Mouse (Mus musculus) G1E (cell line): ENCODE data around the gene Ckap2l. TPM values are rescaled to one million over a fixed set of nuclear protein-coding genes. Genes with fewer than 3 reads are reported as not detected.

ENCODE experiments used
- ATAC-seq: 2 replicates; pipeline ENCODE4 v1.8.0; 2016; ENCODE audit warnings: mild to moderate bottlenecking; ENCODE audit not compliant: insufficient number of reproducible peaks, poor library complexity, low FRiP score, severe bottlenecking; ENCODE audit errors: extremely low read depth
- DNase-seq: peaks from one replicate; pipeline ENCODE4 v3.0.0; 2012; ENCODE audit warnings: low spot score
- H3K27me3 ChIP-seq: 2 replicates; pipeline ENCODE4 v1.6.1; 2012; ENCODE audit warnings: mild to moderate bottlenecking, low read length, inconsistent platforms; ENCODE audit not compliant: insufficient read depth
- H3K36me3 ChIP-seq: replicated peaks from 2 replicates; pipeline ENCODE3; 2012; ENCODE audit warnings: mild to moderate bottlenecking, inconsistent platforms
- H3K4me1 ChIP-seq: 2 replicates; pipeline ENCODE4 v1.6.1; 2012; ENCODE audit warnings: low read depth, low read length, inconsistent platforms, mixed read lengths; ENCODE audit not compliant: insufficient read depth
- H3K4me3 ChIP-seq: 2 replicates; pipeline ENCODE4 v1.5.1; 2012; ENCODE audit warnings: low read depth, mild to moderate bottlenecking, inconsistent platforms, low read length, moderate library complexity, mixed read lengths
- H3K9me3 ChIP-seq: replicated peaks from 2 replicates; pipeline ENCODE4 v1.6.1; 2012; ENCODE audit warnings: inconsistent platforms
- CTCF ChIP-seq: IDR thresholded peaks from 2 replicates; pipeline ENCODE4 v1.5.1; 2012; ENCODE audit warnings: low read depth, low read length, inconsistent platforms, mixed read lengths
- GATA1 ChIP-seq: IDR thresholded peaks from 2 replicates; pipeline ENCODE4 v1.6.1; 2012; ENCODE audit warnings: borderline replicate concordance, low read length, inconsistent platforms, mixed read lengths
- GATA2 ChIP-seq: IDR thresholded peaks from 2 replicates; pipeline ENCODE4 v1.6.1; 2012; ENCODE audit warnings: low read depth, low read length, inconsistent platforms, borderline replicate concordance
- POLR2AphosphoS5 ChIP-seq: IDR thresholded peaks from 2 replicates; pipeline ENCODE4 v1.6.1; 2012; ENCODE audit warnings: low read depth, low read length, inconsistent platforms; ENCODE audit not compliant: insufficient replicate concordance
- TAL1 ChIP-seq: conservative IDR thresholded peaks from 2 replicates; pipeline ENCODE4 v1.6.1; 2012; ENCODE audit warnings: low read depth, low read length, inconsistent platforms, mixed read lengths
- polyA plus RNA-seq: library from polyadenylated mRNA; stranded (reverse); fragments of >175 nt; gene quantifications from 2 replicates; pipeline ENCODE4 v1.2.3, GENCODE M21; 2012
- total RNA-seq, 2 experiments: library from RNA; stranded (forward) in 1 of 2; stranded (reverse) in 1 of 2; fragments of 200-1000 nt in 1 of 2; fragments of >200 nt in 1 of 2; fragmentation: Nextera tagmentation in 1 of 2; gene quantifications; 2 replicates each; pipeline ENCODE4 v1.2.3; 2014 to 2017

Gene Ckap2l
- total and polyA plus RNA-seq, 3 experiments = 40.5 to 180 (median 60.2) TPM

DNA sequence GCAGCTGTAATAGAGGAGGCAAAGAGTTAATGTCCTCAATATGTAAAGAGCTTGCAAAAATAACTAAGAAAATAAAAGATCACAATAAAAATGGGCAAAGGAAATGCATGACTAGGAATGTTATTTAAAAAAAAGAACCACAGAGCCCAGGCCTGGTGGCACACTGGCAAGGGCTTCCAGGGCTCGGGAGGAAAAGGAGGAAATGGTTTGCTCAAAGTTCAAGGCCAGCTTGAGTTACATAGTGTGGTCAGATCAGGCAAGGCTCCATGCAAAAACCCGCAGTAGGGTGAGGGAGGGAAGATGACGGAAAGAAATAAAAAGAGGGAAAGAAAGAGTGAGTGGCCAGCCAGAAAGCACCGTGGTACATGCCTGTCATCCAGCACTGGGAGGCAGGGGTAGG lies 68.4 kb downstream of the Ckap2l start:
- Histone ChIP-seq H3K4me3 (no peak overlapping the region), H3K9me3 (no peaks in the 10 kb centered on the region), H3K4me1 (peaks cover 83% of the 10 kb centered on the region), H3K27me3 (no peaks in the 10 kb centered on the region), H3K36me3 (no peaks in the 10 kb centered on the region)
- ATAC-seq (no peak), DNase-seq (no peak)
- TF ChIP-seq POLR2AphosphoS5 = no peak
- no peak for TF ChIP-seq GATA2
- no peak for TF ChIP-seq TAL1
- no peak for TF ChIP-seq CTCF
- no peak for TF ChIP-seq GATA1

DNA sequence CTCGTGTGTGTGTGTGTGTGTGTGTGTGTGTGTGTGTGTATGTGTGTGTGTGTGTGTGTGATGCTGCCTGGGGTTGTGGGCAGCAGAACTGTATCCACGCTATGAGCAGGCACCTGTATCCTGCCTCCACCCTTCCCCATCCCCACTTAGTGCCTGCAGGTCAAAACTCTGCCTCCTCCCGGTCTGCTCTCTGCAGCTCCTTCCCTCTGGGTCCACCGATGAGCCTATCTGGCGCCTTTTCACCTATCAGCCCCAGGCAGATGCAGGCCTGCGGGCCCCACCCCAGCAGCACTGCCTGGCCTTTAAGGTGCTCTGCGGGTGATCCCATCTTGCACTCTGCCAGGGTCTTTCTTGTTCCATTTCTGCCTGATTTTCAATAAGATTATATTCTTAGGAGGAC lies 69.3 kb downstream of the Ckap2l start:
- H3K36me3 ChIP-seq = no peaks in the 10 kb centered on the region
- peaks cover 79% of the 10 kb centered on the region for H3K4me1 ChIP-seq
- H3K4me3 ChIP-seq = peak overlapping the region; percentile 55; the same call in 1 of the 2 replicates
- no peaks in the 10 kb centered on the region for H3K9me3 ChIP-seq
- no peaks in the 10 kb centered on the region for H3K27me3 ChIP-seq
- ATAC-seq (peak; percentile 64), DNase-seq (peak; percentile 65)
- TF ChIP-seq CTCF = no peak
- TF ChIP-seq POLR2AphosphoS5 = no peak
- TF ChIP-seq GATA2 = no peak
- TF ChIP-seq GATA1 = no peak
- TF ChIP-seq TAL1 = peak; percentile 44; the same call in 1 of the 2 replicates

DNA sequence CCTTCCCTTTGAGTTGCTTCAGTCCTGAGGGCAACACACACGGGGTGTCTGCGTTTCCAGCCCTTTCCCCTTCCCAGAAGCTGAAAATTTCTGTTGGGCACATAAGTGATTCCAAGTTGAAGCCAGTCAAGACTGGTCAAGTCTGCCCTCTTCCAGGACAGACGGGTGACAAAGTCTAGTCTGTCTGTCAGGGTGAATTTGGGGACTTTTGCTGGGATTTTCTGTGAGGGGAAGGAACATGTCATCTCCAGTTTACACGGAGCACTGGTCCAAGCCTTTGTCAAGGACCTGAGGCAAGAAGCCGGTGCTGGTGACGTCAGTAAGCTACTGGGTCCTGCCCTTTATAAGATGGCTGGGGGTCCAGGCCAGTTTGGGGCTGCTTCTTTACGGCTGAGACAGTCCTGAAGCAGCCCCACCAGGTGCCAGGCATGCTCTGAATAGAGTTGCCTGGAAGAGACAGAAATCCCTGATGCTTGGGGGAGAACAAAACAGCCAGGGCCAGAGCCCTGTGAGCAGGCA lies 69.9 kb downstream of the Ckap2l start:
- TF ChIP-seq TAL1 (no peak), GATA1 (no peak), POLR2AphosphoS5 (no peak), CTCF (no peak), GATA2 (no peak)
- Histone ChIP-seq H3K36me3 (no peaks in the 10 kb centered on the region), H3K4me1 (peaks cover 72% of the 10 kb centered on the region), H3K4me3 (peak overlapping the region; percentile 55; the same call in 1 of the 2 replicates), H3K27me3 (no peaks in the 10 kb centered on the region), H3K9me3 (no peaks in the 10 kb centered on the region)
- no peak for DNase-seq
- no peak for ATAC-seq

DNA sequence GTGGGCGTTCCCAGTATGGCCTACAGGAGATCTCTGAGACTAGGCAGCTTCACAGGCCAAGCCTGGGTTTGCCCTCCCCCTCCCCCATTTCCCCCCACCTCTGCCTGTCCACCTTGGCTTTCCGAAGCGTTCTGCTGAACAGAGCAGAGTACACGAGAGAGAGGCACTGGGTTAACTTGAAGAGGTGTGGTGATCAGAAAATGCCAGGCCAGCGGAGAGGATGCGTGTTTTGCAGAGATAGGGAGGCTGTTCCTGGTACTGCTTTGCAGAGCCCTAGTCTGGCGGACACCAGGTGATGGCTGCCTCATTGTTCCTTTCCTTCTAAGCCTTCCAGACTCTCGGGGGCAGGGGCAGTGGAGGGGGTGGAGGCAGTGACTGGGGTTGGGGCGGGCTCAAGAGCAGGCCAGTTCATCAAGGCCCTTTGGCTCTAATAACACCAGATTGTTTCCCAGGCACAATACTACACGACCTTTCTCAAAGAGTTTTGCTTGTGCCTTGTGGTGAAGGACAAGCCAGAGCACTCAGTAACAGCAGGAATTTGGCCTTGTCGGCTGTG lies 70.6 kb downstream of the Ckap2l start:
- DNase-seq = peak; percentile 74
- H3K4me3 ChIP-seq = peak overlapping the region; percentile 55; the same call in 1 of the 2 replicates
- peak; percentile 88 for ATAC-seq
- H3K27me3 ChIP-seq = no peaks in the 10 kb centered on the region; the same call in 1 of the 2 replicates
- no peaks in the 10 kb centered on the region for H3K9me3 ChIP-seq
- TF ChIP-seq CTCF (no peak), GATA1 (no peak), GATA2 (0 out of 2 replicates have a peak, but pooled peaks have one; percentile 17), TAL1 (peak; percentile 84)
- H3K4me1 ChIP-seq = peaks cover 69% of the 10 kb centered on the region
- H3K36me3 ChIP-seq = no peaks in the 10 kb centered on the region

DNA sequence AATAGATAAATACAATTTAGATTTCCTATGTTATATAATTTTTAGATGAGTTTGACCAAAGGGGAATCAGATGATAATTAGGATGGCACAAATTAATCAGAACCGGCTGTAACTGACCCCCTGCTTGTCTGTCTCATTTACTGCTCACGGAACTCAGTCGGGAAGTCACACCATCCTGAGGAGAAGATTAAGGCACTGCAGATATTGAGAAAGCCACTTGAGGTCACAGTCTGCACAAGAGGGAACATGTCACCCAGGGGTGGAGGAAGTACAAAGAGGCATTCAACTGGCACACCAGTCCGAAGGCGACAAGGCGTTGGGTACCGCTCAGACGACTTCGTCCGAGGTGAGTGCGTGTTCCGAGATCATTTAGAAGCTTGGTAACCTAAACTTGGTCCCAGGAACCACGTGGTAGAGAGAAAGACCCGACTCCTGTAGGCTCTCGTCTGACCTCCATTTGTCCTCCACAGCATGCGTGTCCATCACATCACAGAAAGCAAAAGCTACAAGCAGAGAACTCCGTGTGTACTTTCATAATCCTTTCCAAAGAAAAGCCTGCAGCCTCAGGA lies 71.7 kb downstream of the Ckap2l start:
- no peaks in the 10 kb centered on the region; the same call in 1 of the 2 replicates for H3K27me3 ChIP-seq
- H3K4me3 ChIP-seq = peak overlapping the region; percentile 52; the same call in 1 of the 2 replicates
- DNase-seq (no peak), ATAC-seq (no peak)
- peaks cover 68% of the 10 kb centered on the region for H3K4me1 ChIP-seq
- H3K36me3 ChIP-seq = no peaks in the 10 kb centered on the region
- H3K9me3 ChIP-seq = no peaks in the 10 kb centered on the region
- no peak for TF ChIP-seq GATA2
- no peak for TF ChIP-seq POLR2AphosphoS5
- no peak for TF ChIP-seq TAL1
- TF ChIP-seq GATA1 = no peak
- TF ChIP-seq CTCF = no peak

DNA sequence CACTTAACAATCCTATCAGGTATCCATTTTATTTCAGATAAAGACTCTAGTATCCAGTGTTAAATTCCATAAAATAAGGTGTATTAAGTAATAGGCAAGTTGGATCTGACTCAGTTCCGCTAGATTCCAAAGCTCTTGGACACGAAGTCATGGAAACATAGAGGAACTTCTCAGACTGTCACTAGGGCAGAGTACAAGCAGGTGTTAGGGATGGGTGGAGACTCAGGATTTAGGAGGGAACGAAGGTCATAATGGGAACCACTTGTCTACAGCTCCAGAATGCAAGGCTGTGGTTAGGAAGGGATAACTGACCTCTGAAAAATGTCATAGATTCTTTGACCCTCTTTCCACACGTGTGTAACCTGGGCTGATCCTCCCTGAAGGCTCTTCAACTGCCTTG lies 72.8 kb downstream of the Ckap2l start:
- Histone ChIP-seq H3K4me3 (no peak overlapping the region), H3K4me1 (peaks cover 63% of the 10 kb centered on the region), H3K9me3 (no peaks in the 10 kb centered on the region), H3K27me3 (no peaks in the 10 kb centered on the region; the same call in 1 of the 2 replicates), H3K36me3 (no peaks in the 10 kb centered on the region)
- TF ChIP-seq POLR2AphosphoS5 (no peak), CTCF (no peak), GATA2 (no peak)
- DNase-seq (no peak), ATAC-seq (no peak)
